ENCODE assay signal across 8 mouse cellular contexts in the genomic region with DNA sequence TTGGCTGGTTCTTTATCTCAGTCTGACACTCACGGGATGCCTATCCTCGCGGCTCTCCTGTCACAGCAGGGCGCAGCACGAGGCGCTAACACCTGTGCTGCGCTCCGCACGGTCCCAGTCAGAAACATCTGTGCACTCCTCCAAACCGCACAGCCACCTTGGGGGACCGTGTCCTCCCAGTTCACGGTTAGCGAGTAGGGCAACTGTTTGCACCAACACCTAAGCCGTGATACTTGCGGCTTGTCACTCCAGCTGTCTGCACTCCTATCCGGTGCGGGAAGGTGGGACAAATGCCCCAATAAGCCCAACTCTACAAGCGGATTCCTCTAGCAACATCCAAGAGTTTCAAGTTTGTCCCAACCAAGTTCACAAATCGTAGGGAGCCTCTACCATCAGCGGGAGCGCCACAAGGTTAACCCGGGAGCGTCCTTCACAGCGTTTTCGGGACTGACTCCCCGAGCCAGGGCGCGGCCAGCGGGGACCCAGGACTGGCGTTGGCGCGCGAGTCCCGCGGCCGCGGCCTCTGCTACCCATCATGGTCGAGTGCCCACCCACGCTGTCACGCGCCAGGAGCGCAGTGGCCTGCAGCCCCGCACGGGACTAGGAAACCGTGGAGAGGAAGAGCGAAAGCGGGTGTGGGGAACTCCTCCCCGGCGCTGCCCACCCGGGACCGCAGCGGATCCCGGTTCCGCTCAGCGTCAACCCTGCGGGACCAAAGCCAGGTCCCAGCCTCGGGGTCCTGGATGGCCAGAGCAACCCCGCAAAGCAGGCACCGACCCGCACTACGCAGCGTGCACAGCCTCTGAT. TPM values are rescaled to one million over a fixed set of nuclear protein-coding genes. Genes with fewer than 3 reads are reported as not detected.
DNase-seq lines count a peak whose midpoint lies in the region; ATAC-seq and TF ChIP-seq lines count a peak whose summit lies in the region.

No protein-coding gene starts in this region.

- peaks cover 17% of the 10 kb centered on the region for H3K4me1 ChIP-seq in E14TG2a.4 (replicated peaks; ENCODE audit: low read depth, low read length)

- H3K9me3 ChIP-seq in E14TG2a.4 (ENCODE audit: low read length), result no peaks in the 10 kb centered on the region

- peak overlapping the region; percentile 85 for H3K4me3 ChIP-seq in E14TG2a.4 (replicated peaks; ENCODE audit: low read length)

- peaks cover 69% of the 10 kb centered on the region for H3K27me3 ChIP-seq in E14TG2a.4 (ENCODE audit: insufficient read depth, low read length)

- intact Hi-C loops in gastrocnemius, postnatal 36 days (cut with DNase I), result loop anchor here (1.0 to 5.0 kb wide), 2 partner anchors 121 to 297 kb away; no protein-coding TSS in a partner anchor

- no peak for TF ChIP-seq CTCF in E14TG2a.4 (conservative IDR thresholded peaks at IDR 0.05; ENCODE audit: low read length)

- ATAC-seq in cerebellum, adult (ENCODE audit: insufficient number of reproducible peaks, low FRiP score, low TSS enrichment), result peak; percentile 27; the same call in 1 of the 2 replicates

- DNase-seq in cerebellum, adult 11-12 months, result no peak
- peak; percentile 51 for DNase-seq in cerebellum, adult 9-11 months
- DNase-seq in gastrocnemius, postnatal 36 days, result peak; percentile 34
- DNase-seq in kidney, postnatal 25 days, result peak; percentile 38 to 65
- DNase-seq in mesoderm, embryonic 11.5 days (ENCODE audit: low read depth, low spot score), result peak; percentile 39
- DNase-seq in right cerebral cortex, postnatal 14 days, result peak; percentile 23

- H3K36me3 ChIP-seq in E14TG2a.4 (ENCODE audit: insufficient read depth, low read length), result no peaks in the 10 kb centered on the region

RNA-seq across cellular contexts. Expression of a gene that starts 0.8 kb away (rescaled TPM):
- 10 to 100 TPM; 17.1 to 18.3 TPM for total RNA-seq in gastrocnemius, postnatal 36 days (2021)

RNA-seq across cellular contexts. Expression of a gene that starts 42.3 kb away (rescaled TPM):
- total RNA-seq in gastrocnemius, postnatal 36 days (2021), result 1 to 10 TPM; 1.9 to 2.3 TPM
